Mouse (Mus musculus): Measurements from ENCODE around the gene Zfp655.

DNA sequence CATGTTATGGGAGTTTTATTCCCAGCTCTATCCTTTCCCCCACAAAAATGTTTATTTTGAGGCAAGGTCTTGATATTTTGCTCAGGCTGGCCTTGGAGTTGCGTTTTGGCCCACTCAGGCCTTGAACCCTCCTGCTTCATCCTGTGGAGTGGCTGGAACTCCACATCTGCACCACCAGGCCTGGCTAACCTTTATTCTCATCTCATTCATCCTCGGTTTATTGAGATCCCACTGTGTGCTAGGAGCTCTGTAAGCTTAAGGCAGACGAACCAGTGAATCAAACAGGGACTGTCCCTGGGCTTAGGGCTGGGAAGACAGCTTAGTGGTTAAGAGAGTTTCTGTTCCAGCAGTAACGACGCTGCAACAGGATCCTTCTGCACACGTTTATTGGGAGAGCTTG lies 60.9 kb downstream of the Zfp655 start:
- TF ChIP-seq CTCF (IDR thresholded peaks at IDR 0.05; ENCODE audit: extremely low read depth, insufficient read length, insufficient replicate concordance, low read depth, low read length) (no peak), POLR2A (IDR thresholded peaks at IDR 0.05; ENCODE audit: low read depth, low read length) (no peak)

All from small intestine, adult 2 months (tissue).